Mouse (Mus musculus): ENCODE data around the gene Sat2.
"Not testable (repeated sequence)": the region's sequence is repeated elsewhere in the genome, so short reads cannot be mapped to it uniquely, and the experiment has no call there.

Sat2 gene

GRCm38 (mm10) chr11:69601768-69602167, 20.1 kb upstream of the Sat2 start:
- DNase-seq = no peak

GRCm38 (mm10) chr11:69603516-69603915, 18.3 kb upstream of the Sat2 start:
- no peak for DNase-seq

- no peak for DNase-seq
Observed at GRCm38 (mm10) chr11:69604347-69604746, 17.5 kb upstream of the Sat2 start.

GRCm38 (mm10) chr11:69604795-69605664, 16.8 kb upstream of the Sat2 start:
- DNase-seq = no peak

GRCm38 (mm10) chr11:69605726-69606490, 15.9 kb upstream of the Sat2 start, which contains the start of gene Atp1b2:
TSS of gene Atp1b2 (minus strand) at chr11:69605942.
- DNase-seq = peak; percentile 57

- no peak for DNase-seq
Observed at GRCm38 (mm10) chr11:69606491-69606795, 15.4 kb upstream of the Sat2 start.

GRCm38 (mm10) chr11:69606832-69607231, 15.0 kb upstream of the Sat2 start:
- no peak for DNase-seq

GRCm38 (mm10) chr11:69608525-69608924, 13.3 kb upstream of the Sat2 start:
- no peak for DNase-seq

- DNase-seq = no peak
Observed at GRCm38 (mm10) chr11:69609416-69609815, 12.4 kb upstream of the Sat2 start.

GRCm38 (mm10) chr11:69610899-69611298, 10.9 kb upstream of the Sat2 start:
- no peak for DNase-seq

- DNase-seq = peak; percentile 83
Observed at GRCm38 (mm10) chr11:69613553-69614256, 8.1 kb upstream of the Sat2 start.

GRCm38 (mm10) chr11:69614257-69614588, 7.6 kb upstream of the Sat2 start:
- DNase-seq = not testable (repeated sequence)

GRCm38 (mm10) chr11:69616781-69617180, 5.0 kb upstream of the Sat2 start:
- DNase-seq = no peak

GRCm38 (mm10) chr11:69617805-69618204, 4.0 kb upstream of the Sat2 start, which contains the start of gene Shbg:
TSS of gene Shbg (minus strand) at chr11:69617905.
- no peak for DNase-seq

- DNase-seq = no peak
Observed at GRCm38 (mm10) chr11:69620394-69621081, 1.3 kb upstream of the Sat2 start.

- DNase-seq = no peak
Observed at GRCm38 (mm10) chr11:69622406-69622805, 582 bp downstream of the Sat2 start.

GRCm38 (mm10) chr11:69623006-69623405, 1.2 kb downstream of the Sat2 start:
- no peak for DNase-seq

- not testable (repeated sequence) for DNase-seq
Observed at GRCm38 (mm10) chr11:69624339-69624738, 2.5 kb downstream of the Sat2 start.

- DNase-seq = peak; percentile 72
Observed at GRCm38 (mm10) chr11:69628286-69628685, 6.5 kb downstream of the Sat2 start.

GRCm38 (mm10) chr11:69629802-69630201, 8.0 kb downstream of the Sat2 start:
- no peak for DNase-seq

GRCm38 (mm10) chr11:69632284-69633089, 10.7 kb downstream of the Sat2 start, which contains the start of gene Fxr2:
TSS of gene Fxr2 (plus strand) at chr11:69632990.
- peak; percentile 100 for DNase-seq
